Mouse (Mus musculus): ENCODE measurements around the gene Phldb1.

DNA sequence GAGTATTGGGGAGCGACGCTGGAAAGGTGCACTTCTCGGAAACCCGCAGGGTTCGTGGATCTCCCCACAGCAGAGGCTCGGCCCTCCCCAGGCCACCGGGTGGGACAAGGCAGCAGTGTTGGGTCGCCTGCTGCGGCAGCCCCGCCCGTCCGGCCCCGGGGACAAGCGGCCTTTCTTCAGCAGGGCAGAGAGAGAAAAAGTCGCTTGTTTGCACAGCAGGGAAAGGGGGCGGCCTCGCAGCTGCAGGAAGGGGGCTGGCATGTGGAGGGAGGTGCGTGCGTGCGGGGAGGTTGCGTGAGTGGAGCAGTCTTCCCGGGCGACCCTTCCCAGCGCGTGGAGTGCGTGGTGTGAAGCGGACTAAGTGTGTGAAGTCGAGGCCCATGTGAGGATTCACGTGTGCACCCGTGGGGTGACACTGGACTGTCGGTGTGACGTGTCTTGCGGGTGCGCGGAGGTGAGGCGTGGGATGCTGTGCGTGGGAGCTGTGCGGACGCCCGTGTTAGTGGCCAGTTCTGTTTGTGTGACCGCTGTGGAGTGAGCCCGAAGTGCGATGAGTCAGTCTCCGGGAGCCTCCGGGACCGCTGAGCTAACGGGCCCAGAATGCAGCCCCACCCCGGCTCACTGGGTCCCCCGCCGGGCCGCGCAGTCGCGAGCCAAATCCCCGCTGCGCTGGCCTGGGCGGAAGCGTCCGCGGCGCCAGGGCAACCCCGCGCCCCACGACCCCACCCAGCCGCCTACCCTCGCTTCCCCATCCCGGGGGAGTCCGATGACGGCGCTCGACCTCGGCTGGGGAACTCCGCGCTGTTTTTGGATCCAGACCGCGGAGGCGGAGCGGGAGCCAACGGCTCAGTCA, 1.1 kb downstream of the Phldb1 start:
- TF ChIP-seq POLR2A (IDR thresholded peaks at IDR 0.05; ENCODE audit: control insufficient read depth, low read depth, low read length) (no peak), CTCF (IDR thresholded peaks at IDR 0.05; ENCODE audit: control insufficient read depth, insufficient read depth, insufficient replicate concordance, low read depth, low read length) (no peak)

All from testis, adult 2 months (tissue).